Mouse (Mus musculus): Measurements from ENCODE around the gene Trip12.

The Trip12 gene

DNA sequence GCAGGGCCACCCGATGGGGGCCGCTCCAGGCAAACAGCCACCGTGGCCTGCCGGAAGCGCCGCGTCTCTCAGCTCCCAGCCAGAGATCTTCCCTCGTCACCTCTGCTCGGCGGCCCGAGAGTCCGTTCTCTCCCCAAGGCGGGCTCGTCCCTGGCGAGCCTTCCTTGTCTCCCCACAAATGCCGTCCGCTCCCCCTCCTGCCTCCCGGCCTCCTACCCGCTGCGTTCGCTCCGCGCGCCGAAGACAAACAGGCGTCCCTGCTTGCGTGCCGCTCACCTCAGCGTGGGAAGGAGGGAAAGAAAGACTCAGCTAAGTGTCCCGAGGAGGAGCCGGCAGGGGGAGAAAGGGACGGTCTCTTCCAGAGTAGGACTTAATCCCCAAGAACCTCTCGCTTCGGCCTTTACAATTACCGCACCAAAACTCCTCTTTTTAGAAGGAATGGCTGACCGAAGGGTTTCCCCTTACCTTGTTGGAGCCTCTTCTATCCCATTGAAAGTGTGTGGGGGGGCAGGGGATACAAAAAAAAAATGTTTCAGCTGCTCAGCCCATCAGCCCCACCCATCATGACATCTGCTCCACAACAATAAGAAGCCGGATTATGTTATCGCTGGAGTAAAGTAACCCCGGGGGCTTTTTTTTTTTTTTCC lies at the start of gene Trip12:
Gene Trip12, minus strand, starts transcription at position 499 of the 647 bp plus-strand sequence.
- DNase-seq (ENCODE audit: extremely low read depth, insufficient read length, low spot score), result peak; percentile 88

- no peak for DNase-seq (ENCODE audit: extremely low read depth, insufficient read length, low spot score)
Measured at GRCm38 (mm10) chr1:84890005-84890393, 49.7 kb upstream of the Trip12 start.

DNA sequence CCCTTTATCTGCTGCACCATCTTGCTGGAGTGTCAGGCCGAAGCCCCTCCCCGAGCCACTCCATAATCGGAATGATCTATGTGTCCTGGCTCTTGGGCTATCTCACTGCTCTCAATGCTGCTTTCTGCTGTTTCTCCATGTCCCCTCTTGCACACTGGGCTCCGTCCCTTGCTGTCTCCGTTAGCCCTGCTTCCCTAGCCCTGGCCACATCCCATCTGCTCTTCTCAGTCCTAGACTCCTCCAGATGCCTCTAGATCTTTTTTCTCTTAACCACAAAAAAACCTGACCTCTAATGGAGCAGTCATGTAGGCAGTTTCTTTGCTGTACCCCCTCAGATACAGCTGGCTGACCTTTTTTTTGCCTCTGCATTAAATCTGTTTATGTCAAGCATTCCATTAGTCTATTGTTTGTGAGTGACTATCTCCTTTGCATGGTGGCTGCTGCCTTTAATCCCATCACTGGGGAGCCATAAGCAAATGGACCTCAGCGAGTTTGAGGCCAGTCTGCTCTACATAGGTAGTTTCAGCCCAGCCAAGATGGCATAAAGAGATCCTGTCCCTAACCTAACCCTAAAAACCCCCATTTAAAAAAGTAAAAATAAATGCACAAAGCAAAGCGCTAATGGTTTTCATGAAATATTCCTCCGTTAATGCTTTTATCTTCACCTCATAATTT lies 49.2 kb upstream of the Trip12 start:
- no peak for DNase-seq (ENCODE audit: extremely low read depth, insufficient read length, low spot score)

- DNase-seq (ENCODE audit: extremely low read depth, insufficient read length, low spot score), result no peak
Measured at GRCm38 (mm10) chr1:84885921-84886320, 45.6 kb upstream of the Trip12 start.

GRCm38 (mm10) chr1:84885174-84885573 lies 44.9 kb upstream of the Trip12 start:
- no peak for DNase-seq (ENCODE audit: extremely low read depth, insufficient read length, low spot score)

GRCm38 (mm10) chr1:84883889-84884288 lies 43.6 kb upstream of the Trip12 start:
- DNase-seq (ENCODE audit: extremely low read depth, insufficient read length, low spot score), result no peak

GRCm38 (mm10) chr1:84882937-84883336 lies 42.6 kb upstream of the Trip12 start:
- DNase-seq (ENCODE audit: extremely low read depth, insufficient read length, low spot score), result no peak

DNA sequence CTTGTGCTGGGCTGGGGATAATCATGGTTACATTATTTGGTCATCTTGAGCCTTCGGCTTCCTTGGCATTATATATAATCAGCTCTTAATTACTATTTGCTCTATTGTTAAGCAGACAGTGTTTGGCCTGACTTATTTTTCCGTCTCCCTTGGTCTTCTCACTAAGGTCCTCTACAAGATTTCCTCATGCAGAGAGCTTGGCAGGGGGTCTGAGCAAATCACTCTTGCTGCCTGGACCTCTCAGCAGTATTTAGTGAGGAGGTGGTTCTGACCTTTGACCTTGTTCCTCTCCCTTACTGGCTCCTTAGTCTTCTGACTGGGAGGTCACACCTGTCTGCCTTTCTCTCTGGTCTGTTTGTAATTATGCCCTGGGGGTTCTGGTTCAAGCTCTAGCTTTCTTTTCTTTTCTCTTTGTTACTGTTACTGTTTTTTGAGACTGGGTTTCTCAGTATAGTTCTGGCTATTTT lies 41.8 kb upstream of the Trip12 start:
- DNase-seq (ENCODE audit: extremely low read depth, insufficient read length, low spot score), result no peak

GRCm38 (mm10) chr1:84881248-84882065 lies 41.1 kb upstream of the Trip12 start:
- DNase-seq (ENCODE audit: extremely low read depth, insufficient read length, low spot score), result peak; percentile 77

GRCm38 (mm10) chr1:84879571-84880120 lies 39.3 kb upstream of the Trip12 start:
- no peak for DNase-seq (ENCODE audit: extremely low read depth, insufficient read length, low spot score)

- DNase-seq (ENCODE audit: extremely low read depth, insufficient read length, low spot score), result no peak
Measured at GRCm38 (mm10) chr1:84877590-84877989, 37.3 kb upstream of the Trip12 start.

DNA sequence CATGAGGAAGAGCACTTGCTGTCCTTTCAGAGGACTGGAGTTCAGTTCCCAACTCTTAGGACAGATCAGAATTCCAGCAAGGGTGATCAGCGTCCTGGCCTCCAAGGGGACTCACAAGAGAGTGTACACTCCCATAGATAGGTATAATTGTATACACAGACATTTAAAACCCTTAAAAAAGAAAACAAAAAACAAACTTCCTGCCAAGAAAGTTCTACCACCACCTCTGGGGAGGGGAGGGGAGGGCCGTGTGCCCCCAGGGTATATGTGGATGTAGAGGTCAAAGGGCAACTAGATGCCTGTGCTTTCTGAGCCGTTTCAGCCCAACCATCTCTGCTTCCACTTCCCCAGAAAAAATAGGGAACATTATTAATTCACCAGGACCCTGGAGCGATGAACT lies 32.6 kb upstream of the Trip12 start:
- DNase-seq (ENCODE audit: extremely low read depth, insufficient read length, low spot score), result no peak

GRCm38 (mm10) chr1:84872105-84872504 lies 31.8 kb upstream of the Trip12 start:
- DNase-seq (ENCODE audit: extremely low read depth, insufficient read length, low spot score), result no peak

DNA sequence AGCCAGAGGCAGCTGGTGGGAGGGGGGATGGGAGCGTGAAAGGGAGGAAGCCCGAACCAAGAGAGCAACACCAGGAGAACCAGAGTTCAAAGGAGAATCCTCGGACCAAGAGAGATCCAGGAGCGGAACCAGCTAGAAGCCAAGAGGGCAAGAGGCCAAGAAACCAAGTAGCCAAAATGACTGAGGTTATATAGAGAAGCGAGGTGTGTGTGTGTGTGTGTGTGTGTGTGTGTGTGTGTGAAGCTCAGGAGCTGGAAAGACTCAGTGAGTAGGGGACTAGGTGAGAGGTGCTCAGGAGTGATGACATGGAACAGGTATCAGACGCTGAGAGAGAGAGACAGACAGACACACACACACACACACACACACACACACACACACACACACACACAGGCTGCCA lies 30.8 kb upstream of the Trip12 start:
- no peak for DNase-seq (ENCODE audit: extremely low read depth, insufficient read length, low spot score)

DNA sequence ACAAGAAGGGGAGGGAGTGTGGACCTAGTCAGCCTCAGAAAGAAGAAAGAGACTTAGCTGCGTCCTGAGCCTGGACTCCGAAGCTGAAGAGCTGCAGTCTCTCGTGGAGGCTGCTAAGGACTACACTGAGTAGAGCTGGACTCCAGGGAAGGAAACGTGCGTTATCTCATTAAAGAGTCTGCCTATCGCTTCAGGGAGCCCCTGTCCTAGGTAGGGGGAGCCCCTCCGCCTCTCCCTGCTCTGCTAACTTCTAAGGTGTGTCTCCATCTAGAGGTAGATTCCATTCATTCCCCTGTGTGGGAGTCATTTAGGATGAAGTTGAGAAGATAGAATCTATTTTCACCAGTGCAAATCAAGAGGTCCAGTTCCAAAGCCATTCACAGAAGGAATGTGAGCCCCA lies 29.2 kb upstream of the Trip12 start:
- no peak for DNase-seq (ENCODE audit: extremely low read depth, insufficient read length, low spot score)

DNA sequence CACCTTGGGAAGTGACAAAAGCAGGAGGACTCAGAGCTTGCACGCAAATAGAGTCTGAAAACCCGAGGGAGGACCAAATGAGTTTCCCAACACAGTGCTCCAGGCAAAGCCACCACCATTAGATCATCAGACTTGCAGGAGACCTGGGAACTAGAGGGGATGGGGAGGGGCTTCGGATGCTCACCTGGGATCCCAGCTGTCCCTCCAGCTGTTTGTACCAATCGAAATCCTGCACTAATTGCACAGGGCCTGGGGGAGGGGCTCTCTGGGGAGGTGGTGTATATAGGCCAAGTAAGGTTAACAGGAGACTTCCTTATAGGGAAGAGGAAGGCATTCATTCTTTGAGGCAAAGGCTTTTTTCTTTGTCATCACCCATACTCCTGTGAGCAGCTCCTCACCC lies 28.5 kb upstream of the Trip12 start:
- no peak for DNase-seq (ENCODE audit: extremely low read depth, insufficient read length, low spot score)

DNA sequence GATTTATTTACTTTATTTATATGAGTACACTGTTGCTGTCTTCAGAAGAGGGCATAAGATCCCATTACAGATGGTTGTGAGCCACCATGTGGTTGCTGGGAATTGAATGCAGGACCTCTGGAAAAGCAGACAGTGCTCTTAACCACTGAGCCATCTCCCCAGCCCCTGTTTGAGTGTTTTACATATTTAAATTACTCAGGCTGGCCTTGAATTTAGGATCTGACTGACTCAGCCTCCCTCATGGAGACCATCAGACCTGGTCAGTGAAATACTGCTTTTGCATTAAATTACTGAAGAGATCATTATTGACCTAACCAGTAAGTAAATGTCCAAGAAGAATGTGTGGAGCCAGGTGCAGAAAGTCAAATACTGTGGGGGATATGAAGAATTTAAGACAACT lies 28.0 kb upstream of the Trip12 start:
- DNase-seq (ENCODE audit: extremely low read depth, insufficient read length, low spot score), result no peak

DNA sequence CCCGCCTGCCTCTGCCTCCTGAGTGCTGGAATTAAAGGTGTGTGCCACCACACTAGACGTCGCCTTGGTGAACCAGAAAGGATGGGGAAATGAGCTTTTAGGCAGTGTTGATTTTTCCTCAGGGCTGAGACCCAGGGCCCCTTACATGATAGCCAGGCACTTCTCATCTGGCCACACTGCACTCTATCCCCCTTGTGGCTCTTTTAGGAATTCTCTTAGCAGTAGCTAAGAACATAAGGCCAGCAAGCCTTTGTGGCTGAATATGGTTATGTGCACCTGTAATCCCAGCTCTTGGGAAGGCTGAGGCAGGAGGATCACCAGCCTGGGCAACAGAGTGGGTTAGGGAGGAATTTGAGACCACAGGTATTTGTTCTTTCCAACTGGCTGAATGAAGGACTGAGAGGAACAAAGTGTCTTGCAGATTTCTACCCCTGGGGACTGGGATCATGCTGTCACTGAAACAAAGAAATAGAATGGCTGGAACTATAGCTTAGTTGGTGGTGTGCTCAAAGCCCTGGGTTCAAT lies 26.5 kb upstream of the Trip12 start:
- no peak for DNase-seq (ENCODE audit: extremely low read depth, insufficient read length, low spot score)

GRCm38 (mm10) chr1:84866231-84866630 lies 25.9 kb upstream of the Trip12 start:
- no peak for DNase-seq (ENCODE audit: extremely low read depth, insufficient read length, low spot score)

DNA sequence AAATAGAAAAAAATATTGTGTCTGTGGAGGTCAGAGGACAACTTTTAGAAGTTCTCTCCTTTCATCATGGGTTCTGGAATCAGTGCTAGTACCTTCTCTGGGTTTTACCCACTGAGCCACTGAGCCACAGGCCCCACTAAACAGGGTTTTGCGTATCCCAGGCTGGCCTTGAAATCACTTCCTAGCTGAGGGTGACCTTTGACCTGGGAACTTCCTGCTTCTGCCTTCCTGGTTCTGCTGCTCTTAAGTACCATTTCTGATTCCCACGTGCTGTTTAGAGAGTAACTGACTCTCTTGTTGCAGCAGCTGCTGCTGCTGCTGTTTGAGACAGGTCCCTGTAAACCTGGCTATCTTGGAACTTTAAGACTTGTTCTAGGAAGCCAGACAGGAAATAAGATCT lies 24.3 kb upstream of the Trip12 start:
- DNase-seq (ENCODE audit: extremely low read depth, insufficient read length, low spot score), result no peak

DNA sequence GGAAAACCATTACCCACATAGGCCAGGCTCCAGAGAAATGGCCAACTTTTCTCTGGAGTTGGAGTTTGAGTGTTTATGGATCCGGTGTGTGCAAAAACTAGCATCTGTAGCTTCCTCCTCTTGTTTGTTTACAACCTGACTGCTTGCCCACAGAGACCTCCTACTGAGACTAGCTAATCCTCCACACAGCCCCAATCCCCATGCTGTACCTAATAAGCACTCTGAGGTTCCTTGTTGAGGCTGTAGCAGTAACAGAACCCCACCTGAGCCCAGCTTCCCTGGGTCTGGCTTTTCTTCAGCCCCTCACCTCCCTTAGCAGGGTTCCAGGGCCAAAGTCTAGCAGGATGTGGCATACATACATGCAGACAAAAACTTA lies 20.9 kb upstream of the Trip12 start:
- no peak for DNase-seq (ENCODE audit: extremely low read depth, insufficient read length, low spot score)
